Mouse (Mus musculus) small intestine, adult 2 months (tissue): Measurements from ENCODE around the gene Ildr1.

Experiments
- CTCF ChIP-seq: fragments of 200-500 bp; IDR thresholded peaks from 2 replicates; pipeline ENCODE4 v1.5.1; 2012; ENCODE audit warnings: low read depth, mild to moderate bottlenecking, control low read depth, inconsistent platforms, low read length, moderate library complexity, mixed read lengths; ENCODE audit not compliant: insufficient replicate concordance, insufficient read length; ENCODE audit errors: extremely low read depth
- POLR2A ChIP-seq: fragments of 200-500 bp; IDR thresholded peaks from 2 replicates; pipeline ENCODE4 v1.6.1; 2012; ENCODE audit warnings: low read depth, mild to moderate bottlenecking, control low read depth, inconsistent platforms, low read length, moderate library complexity

DNA sequence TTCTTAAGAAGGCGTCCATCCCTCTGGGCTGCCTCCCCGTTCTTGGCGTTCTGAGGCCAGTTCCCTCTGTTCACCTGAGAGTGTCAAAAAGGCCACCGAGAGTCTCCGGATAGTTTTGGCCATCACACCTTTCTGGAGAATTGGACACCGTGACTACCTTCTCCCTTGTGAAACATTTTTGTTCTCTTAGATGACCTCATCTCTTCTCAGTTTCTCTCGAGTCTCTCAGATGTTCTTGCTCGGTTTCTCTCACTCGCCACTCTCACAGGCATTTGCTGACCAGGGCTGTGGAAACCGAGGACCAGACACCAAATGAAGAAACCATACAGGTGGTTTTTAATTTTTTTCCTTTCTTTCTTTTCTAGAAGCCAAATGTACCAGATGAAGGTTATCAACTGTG is 32.4 kb upstream of the Ildr1 start:
- TF ChIP-seq CTCF (no peak), POLR2A (no peak)
